Mouse (Mus musculus) liver, embryonic 16.5 days (tissue): ENCODE measurements around the gene Pld1. TPM values are rescaled to one million over a fixed set of nuclear protein-coding genes. Genes with fewer than 3 reads are reported as not detected.

ENCODE experiments used
- ATAC-seq: fragments of 200-750 bp; cut with Nextera tagmentation; 2 replicates; pipeline ENCODE4 v1.8.0; 2017; ENCODE audit warnings: low read depth, mild to moderate bottlenecking, moderate number of reproducible peaks, moderate library complexity
- H3K27ac ChIP-seq: fragments of 300-500 bp; sonication (generic); 2 replicates; pipeline ENCODE4 v1.5.1; 2014; ENCODE audit warnings: mild to moderate bottlenecking, low read length
- H3K27me3 ChIP-seq: fragments of 300-500 bp; sonication (generic); 2 replicates; pipeline ENCODE4 v1.6.1; 2014; ENCODE audit warnings: low read depth, low read length, mixed read lengths; ENCODE audit not compliant: control insufficient read depth, insufficient read depth
- H3K36me3 ChIP-seq: fragments of 300-500 bp; sonication (generic); 2 replicates; pipeline ENCODE4 v1.6.1; 2014; ENCODE audit warnings: mild to moderate bottlenecking; ENCODE audit not compliant: control insufficient read depth, insufficient read depth
- H3K4me1 ChIP-seq: fragments of 300-500 bp; sonication (generic); 2 replicates; pipeline ENCODE4 v1.6.1; 2014; ENCODE audit warnings: low read depth, low read length, mixed read lengths; ENCODE audit not compliant: control insufficient read depth
- H3K4me2 ChIP-seq: fragments of 300-500 bp; sonication (generic); 2 replicates; pipeline ENCODE4 v1.6.1; 2014; ENCODE audit warnings: low read depth, low read length, mixed read lengths
- H3K4me3 ChIP-seq: fragments of 300-500 bp; sonication (generic); 2 replicates; pipeline ENCODE4 v1.5.1; 2014; ENCODE audit warnings: low read depth, mild to moderate bottlenecking, low read length
- H3K9ac ChIP-seq: fragments of 300-500 bp; sonication (generic); 2 replicates; pipeline ENCODE4 v1.6.1; 2014; ENCODE audit warnings: low read depth, low read length
- H3K9me3 ChIP-seq: fragments of 300-500 bp; sonication (generic); replicated peaks from 2 replicates; pipeline ENCODE4 v1.6.1; 2016; ENCODE audit warnings: low read length; ENCODE audit not compliant: control insufficient read depth
- WGBS: fragments of 180-500 bp; shearing (Covaris S2); extraction: QIAGEN DNeasy Blood & Tissue Kit; methylation state at CpG from one replicate; pipeline ENCODE4 v1.1.7; 2014; ENCODE audit not compliant: insufficient replicate concordance; 5-methylcytosine and 5-hydroxymethylcytosine counted together
- polyA plus RNA-seq: library from polyadenylated mRNA; unstranded; fragments of >200 nt; fragmentation: Nextera tagmentation; extraction: Ambion mirVana; gene quantifications from 2 replicates; pipeline ENCODE4 v1.2.1, GENCODE M21; 2015

The Pld1 gene
- polyA plus RNA-seq, 1 experiment from 2014 or later = 6.8 TPM

- no peak overlapping the region for H3K4me2 ChIP-seq
- H3K4me1 ChIP-seq = no peaks in the 10 kb centered on the region
- 29% methylated on average over 6 of the region's 6 CpGs for WGBS
- H3K27me3 ChIP-seq = no peaks in the 10 kb centered on the region
- no peak for ATAC-seq
- no peak overlapping the region for H3K27ac ChIP-seq
- no peaks in the 10 kb centered on the region for H3K36me3 ChIP-seq
- no peak overlapping the region for H3K4me3 ChIP-seq
- no peak overlapping the region for H3K9ac ChIP-seq
- no peaks in the 10 kb centered on the region for H3K9me3 ChIP-seq
Measured at GRCm38 (mm10) chr3:28107446-28108004, 169.0 kb downstream of the Pld1 start.

- H3K4me2 ChIP-seq = no peak overlapping the region
- no peaks in the 10 kb centered on the region for H3K9me3 ChIP-seq
- WGBS = 57% methylated on average over 5 of the region's 5 CpGs
- no peak overlapping the region for H3K4me3 ChIP-seq
- H3K9ac ChIP-seq = no peak overlapping the region
- no peak for ATAC-seq
- no peaks in the 10 kb centered on the region for H3K4me1 ChIP-seq
- no peak overlapping the region for H3K27ac ChIP-seq
- H3K36me3 ChIP-seq = no peaks in the 10 kb centered on the region; the same call in 1 of the 2 replicates
- no peaks in the 10 kb centered on the region for H3K27me3 ChIP-seq
Measured at GRCm38 (mm10) chr3:28111516-28111915, 173.0 kb downstream of the Pld1 start.

GRCm38 (mm10) chr3:28113881-28114280 lies 175.4 kb downstream of the Pld1 start:
- no peak overlapping the region for H3K9ac ChIP-seq
- WGBS = 67% methylated on average over 2 of the region's 2 CpGs
- no peaks in the 10 kb centered on the region for H3K9me3 ChIP-seq
- no peak overlapping the region for H3K4me3 ChIP-seq
- no peaks in the 10 kb centered on the region; the same call in 1 of the 2 replicates for H3K36me3 ChIP-seq
- H3K4me1 ChIP-seq = no peaks in the 10 kb centered on the region
- H3K27ac ChIP-seq = no peak overlapping the region
- no peak for ATAC-seq
- H3K4me2 ChIP-seq = no peak overlapping the region
- H3K27me3 ChIP-seq = no peaks in the 10 kb centered on the region

GRCm38 (mm10) chr3:28141716-28142115 lies 203.2 kb downstream of the Pld1 start:
- H3K9ac ChIP-seq = no peak overlapping the region
- H3K4me3 ChIP-seq = no peak overlapping the region
- H3K4me2 ChIP-seq = no peak overlapping the region
- H3K4me1 ChIP-seq = no peaks in the 10 kb centered on the region
- H3K27me3 ChIP-seq = no peaks in the 10 kb centered on the region
- H3K27ac ChIP-seq = no peak overlapping the region
- ATAC-seq = no peak
- 57% methylated on average over 5 of the region's 5 CpGs for WGBS
- H3K36me3 ChIP-seq = no peaks in the 10 kb centered on the region
- no peaks in the 10 kb centered on the region for H3K9me3 ChIP-seq

GRCm38 (mm10) chr3:28142121-28142520 lies 203.6 kb downstream of the Pld1 start:
- ATAC-seq = no peak
- no peaks in the 10 kb centered on the region for H3K9me3 ChIP-seq
- H3K4me3 ChIP-seq = no peak overlapping the region
- H3K36me3 ChIP-seq = no peaks in the 10 kb centered on the region
- no peak overlapping the region for H3K9ac ChIP-seq
- WGBS = 42% methylated on average over 2 of the region's 2 CpGs
- no peaks in the 10 kb centered on the region for H3K4me1 ChIP-seq
- no peaks in the 10 kb centered on the region for H3K27me3 ChIP-seq
- no peak overlapping the region for H3K4me2 ChIP-seq
- no peak overlapping the region for H3K27ac ChIP-seq

- Histone ChIP-seq H3K4me3 (no peak overlapping the region), H3K27me3 (no peaks in the 10 kb centered on the region), H3K27ac (no peak overlapping the region), H3K9me3 (no peaks in the 10 kb centered on the region), H3K4me2 (no peak overlapping the region), H3K4me1 (no peaks in the 10 kb centered on the region), H3K36me3 (no peaks in the 10 kb centered on the region), H3K9ac (no peak overlapping the region)
- ATAC-seq = no peak
Measured at GRCm38 (mm10) chr3:28144676-28145075, 206.2 kb downstream of the Pld1 start.

GRCm38 (mm10) chr3:28145461-28145860 lies 207.0 kb downstream of the Pld1 start:
- H3K9ac ChIP-seq = no peak overlapping the region
- H3K9me3 ChIP-seq = no peaks in the 10 kb centered on the region
- no peaks in the 10 kb centered on the region for H3K4me1 ChIP-seq
- H3K4me3 ChIP-seq = no peak overlapping the region
- H3K27ac ChIP-seq = no peak overlapping the region
- ATAC-seq = no peak
- H3K27me3 ChIP-seq = no peaks in the 10 kb centered on the region
- no peak overlapping the region for H3K4me2 ChIP-seq
- 60% methylated on average over 3 of the region's 3 CpGs for WGBS
- no peaks in the 10 kb centered on the region for H3K36me3 ChIP-seq

GRCm38 (mm10) chr3:28149656-28150256 lies 211.3 kb downstream of the Pld1 start:
- no peak for ATAC-seq
- 70% methylated on average over 2 of the region's 2 CpGs for WGBS
- H3K27ac ChIP-seq = no peak overlapping the region
- H3K4me3 ChIP-seq = no peak overlapping the region
- no peaks in the 10 kb centered on the region for H3K36me3 ChIP-seq
- H3K4me2 ChIP-seq = no peak overlapping the region
- no peaks in the 10 kb centered on the region for H3K4me1 ChIP-seq
- no peak overlapping the region for H3K9ac ChIP-seq
- no peaks in the 10 kb centered on the region for H3K9me3 ChIP-seq
- H3K27me3 ChIP-seq = no peaks in the 10 kb centered on the region

GRCm38 (mm10) chr3:28158006-28158405 lies 219.5 kb downstream of the Pld1 start:
- Histone ChIP-seq H3K4me2 (no peak overlapping the region), H3K9ac (no peak overlapping the region), H3K4me3 (no peak overlapping the region), H3K36me3 (no peaks in the 10 kb centered on the region), H3K9me3 (no peaks in the 10 kb centered on the region), H3K4me1 (no peaks in the 10 kb centered on the region), H3K27ac (no peak overlapping the region), H3K27me3 (no peaks in the 10 kb centered on the region)
- ATAC-seq = no peak
- 38% methylated on average over 2 of the region's 2 CpGs for WGBS
